Mouse (Mus musculus) large intestine, adult 2 months (tissue): ENCODE measurements around the gene Zfhx3. TPM values are rescaled to one million over a fixed set of nuclear protein-coding genes. Genes with fewer than 3 reads are reported as not detected.

ENCODE experiments used
- DNase-seq: peaks from one replicate; pipeline ENCODE4 v3.0.0-alpha.2; 2012; ENCODE audit warnings: low read depth, low spot score
- WGBS: fragments of 180-500 bp; shearing (Covaris S2); methylation state at CpG from one replicate; pipeline ENCODE4 v1.1.7; 2018; 5-methylcytosine and 5-hydroxymethylcytosine counted together
- polyA plus RNA-seq: library from polyadenylated mRNA; depleted of rRNA; stranded (reverse); fragments of >200 nt; gene quantifications from 2 replicates; pipeline ENCODE4 v1.2.3, GENCODE M21; 2012

Gene Zfhx3
- polyA plus RNA-seq, 1 experiment: 0.95 TPM

GRCm38 (mm10) chr8:108870371-108870770 lies 927.9 kb downstream of the Zfhx3 start:
- no peak for DNase-seq
- 93% methylated on average over 3 of the region's 3 CpGs for WGBS

DNA sequence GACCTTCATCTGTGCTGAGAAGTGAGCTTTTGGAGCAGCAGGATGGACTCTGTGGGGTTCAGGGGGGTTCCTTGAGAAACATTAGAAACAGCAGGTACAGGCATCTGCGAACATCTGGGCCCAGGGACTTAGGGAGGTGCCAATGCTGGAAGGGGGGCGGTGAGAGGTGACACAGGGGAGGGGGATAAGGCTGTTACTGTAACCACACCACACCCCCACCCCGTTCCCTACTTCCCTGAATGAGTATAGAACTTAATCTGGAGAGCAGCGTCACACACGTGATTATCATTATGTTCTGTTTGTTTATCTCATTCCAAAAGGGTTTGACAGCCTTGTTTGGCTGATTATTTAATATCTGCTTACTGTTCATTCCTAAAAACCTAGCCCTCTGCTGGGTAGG lies 933.3 kb downstream of the Zfhx3 start:
- 87% methylated on average over 5 of the region's 5 CpGs for WGBS

GRCm38 (mm10) chr8:108880101-108880500 lies 937.7 kb downstream of the Zfhx3 start:
- no peak for DNase-seq
- whole genome bisulfite sequencing: 53% methylated on average over 6 of the region's 6 CpGs

More for the DNA sequence above, 933.3 kb downstream of the Zfhx3 start:
- no peak for DNase-seq

GRCm38 (mm10) chr8:108881336-108881735 lies 938.9 kb downstream of the Zfhx3 start:
- DNase-seq: no peak
- WGBS: 94% methylated on average over 7 of the region's 7 CpGs

GRCm38 (mm10) chr8:108882073-108882472 lies 939.6 kb downstream of the Zfhx3 start:
- no peak for DNase-seq
- WGBS: 88% methylated on average over 9 of the region's 9 CpGs

DNA sequence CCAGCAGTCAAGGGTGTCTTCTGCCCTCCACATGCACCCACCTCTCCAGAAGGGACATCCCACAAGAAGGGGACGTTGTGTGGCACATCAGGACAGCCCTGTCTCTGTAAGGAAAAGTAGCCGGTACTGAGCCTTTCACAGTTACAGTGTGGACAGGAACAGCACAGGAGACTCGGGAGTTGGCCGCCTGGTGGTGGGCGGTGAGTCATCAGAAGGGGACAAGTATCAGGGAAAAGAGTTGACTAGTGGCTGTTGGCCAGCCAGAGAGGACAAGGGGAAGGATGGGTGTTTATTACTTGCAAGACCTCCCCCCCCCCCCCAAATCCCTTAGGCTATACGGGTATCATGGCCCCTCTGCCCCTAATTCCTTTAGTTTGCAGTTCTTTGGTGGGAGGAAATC lies 940.9 kb downstream of the Zfhx3 start:
- no peak for DNase-seq
- WGBS: 65% methylated on average over 6 of the region's 6 CpGs

DNA sequence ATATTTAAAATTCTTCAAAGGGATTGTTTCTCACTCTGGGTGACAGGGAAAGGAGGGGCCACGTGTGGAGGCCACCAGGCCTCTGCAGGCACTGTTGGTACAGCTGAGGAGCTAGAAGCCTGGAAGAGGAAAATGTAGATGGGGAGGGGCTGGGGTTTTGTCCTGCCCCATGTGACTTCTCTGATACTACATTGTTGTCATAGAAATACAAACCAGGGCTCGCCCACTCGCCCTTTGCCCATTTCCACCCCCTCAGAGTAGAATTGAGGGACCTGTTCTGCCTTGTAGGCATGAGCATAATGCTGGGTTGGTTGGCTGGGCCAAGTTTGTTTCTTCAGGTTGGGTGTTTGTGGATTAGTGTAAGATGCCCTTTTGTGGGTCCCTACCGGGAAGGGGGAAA lies 942.5 kb downstream of the Zfhx3 start:
- no peak for DNase-seq
- whole genome bisulfite sequencing: 28% methylated on average over 4 of the region's 4 CpGs

GRCm38 (mm10) chr8:108885450-108885849 lies 943.0 kb downstream of the Zfhx3 start:
- 69% methylated on average over 14 of the region's 14 CpGs for WGBS
- DNase-seq: no peak

DNA sequence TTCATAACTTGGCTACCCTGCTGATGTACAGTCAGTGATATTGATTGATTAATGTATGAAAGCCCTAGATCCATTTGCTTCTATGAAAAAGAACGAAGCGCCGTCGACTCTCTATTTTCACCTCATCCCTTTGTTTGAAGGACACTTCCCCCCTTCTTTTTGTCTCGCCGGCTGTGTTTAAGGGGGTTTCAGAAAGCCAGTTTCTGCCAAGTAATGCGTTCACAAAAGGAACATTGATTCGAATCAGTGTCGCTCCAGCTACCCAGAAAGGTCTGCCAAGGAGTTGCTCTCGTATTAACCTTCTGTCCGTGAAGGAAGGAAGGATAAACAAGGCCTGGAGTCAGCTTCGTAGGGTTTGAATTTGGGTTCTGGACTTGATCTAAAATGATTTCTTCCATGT lies 943.4 kb downstream of the Zfhx3 start:
- no peak for DNase-seq
- WGBS: 83% methylated on average over 12 of the region's 12 CpGs

DNA sequence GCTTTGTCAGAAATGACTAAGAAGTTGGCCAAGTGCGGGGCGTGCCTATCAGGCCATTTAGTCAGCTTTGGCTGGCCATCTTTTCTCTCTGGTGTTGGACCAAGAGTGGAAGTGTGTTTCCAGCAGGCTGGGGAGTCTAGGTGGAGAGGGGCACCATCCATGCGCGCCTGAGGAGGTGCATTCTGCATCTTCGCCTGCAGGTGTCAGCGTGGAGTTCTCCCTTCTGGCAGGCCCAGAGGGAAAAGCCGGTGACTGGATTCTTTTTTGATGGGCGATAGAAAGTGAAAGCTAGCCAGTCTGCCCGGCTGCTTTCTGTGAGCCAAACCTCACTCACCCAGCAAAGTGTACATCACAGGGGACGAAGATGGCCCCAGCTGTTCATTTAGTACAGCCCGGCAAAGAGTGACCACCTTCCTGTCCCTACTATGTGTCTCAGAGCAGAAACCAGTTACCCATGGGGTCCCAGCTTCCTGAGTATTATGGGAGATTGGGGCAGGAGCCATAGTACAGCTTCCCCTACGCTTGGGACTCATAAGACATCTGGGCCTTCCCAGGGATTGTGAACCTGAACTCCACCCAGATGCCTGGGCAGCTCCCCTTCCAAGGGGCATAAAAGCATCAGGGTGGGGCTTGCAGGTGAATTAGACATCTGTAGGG lies 944.3 kb downstream of the Zfhx3 start:
- DNase-seq: peak; percentile 42
- 5% methylated on average over 12 of the region's 12 CpGs for WGBS

DNA sequence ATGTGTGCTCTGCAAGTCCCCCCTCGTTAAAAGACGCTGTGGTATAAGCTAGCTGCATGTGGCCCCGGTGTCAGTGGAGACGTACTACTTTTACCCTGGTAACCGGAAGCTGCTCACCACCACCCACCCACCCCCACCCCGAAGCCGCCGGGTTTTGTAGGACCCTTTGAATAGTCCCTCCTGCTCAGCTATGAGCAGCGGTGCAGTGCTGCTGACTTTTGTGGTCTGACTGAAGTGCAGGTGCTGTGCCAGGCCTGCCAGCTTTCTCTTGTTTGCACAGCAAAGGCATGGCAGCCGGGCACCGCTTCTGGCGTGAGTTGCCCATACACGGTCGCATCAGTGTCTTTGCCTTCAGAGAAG lies 944.8 kb downstream of the Zfhx3 start:
- DNase-seq: no peak
- 35% methylated on average over 14 of the region's 14 CpGs for WGBS

GRCm38 (mm10) chr8:108887890-108888289 lies 945.4 kb downstream of the Zfhx3 start:
- 91% methylated on average over 8 of the region's 8 CpGs for WGBS

GRCm38 (mm10) chr8:108888924-108889323 lies 946.5 kb downstream of the Zfhx3 start:
- no peak for DNase-seq
- 80% methylated on average over 4 of the region's 4 CpGs for WGBS

More at GRCm38 (mm10) chr8:108887890-108888289, 945.4 kb downstream of the Zfhx3 start:
- DNase-seq: no peak

- DNase-seq: no peak
- WGBS: 92% methylated on average over 5 of the region's 5 CpGs
These were observed 947.0 kb downstream of the Zfhx3 start for GRCm38 (mm10) chr8:108889406-108889805.

- 57% methylated on average over 10 of the region's 10 CpGs for WGBS
- no peak for DNase-seq
These were observed 951.8 kb downstream of the Zfhx3 start for GRCm38 (mm10) chr8:108894287-108894686.

- no peak for DNase-seq
- 38% methylated on average over 18 of the region's 18 CpGs for WGBS
These were observed 954.3 kb downstream of the Zfhx3 start for GRCm38 (mm10) chr8:108896468-108897346.

DNA sequence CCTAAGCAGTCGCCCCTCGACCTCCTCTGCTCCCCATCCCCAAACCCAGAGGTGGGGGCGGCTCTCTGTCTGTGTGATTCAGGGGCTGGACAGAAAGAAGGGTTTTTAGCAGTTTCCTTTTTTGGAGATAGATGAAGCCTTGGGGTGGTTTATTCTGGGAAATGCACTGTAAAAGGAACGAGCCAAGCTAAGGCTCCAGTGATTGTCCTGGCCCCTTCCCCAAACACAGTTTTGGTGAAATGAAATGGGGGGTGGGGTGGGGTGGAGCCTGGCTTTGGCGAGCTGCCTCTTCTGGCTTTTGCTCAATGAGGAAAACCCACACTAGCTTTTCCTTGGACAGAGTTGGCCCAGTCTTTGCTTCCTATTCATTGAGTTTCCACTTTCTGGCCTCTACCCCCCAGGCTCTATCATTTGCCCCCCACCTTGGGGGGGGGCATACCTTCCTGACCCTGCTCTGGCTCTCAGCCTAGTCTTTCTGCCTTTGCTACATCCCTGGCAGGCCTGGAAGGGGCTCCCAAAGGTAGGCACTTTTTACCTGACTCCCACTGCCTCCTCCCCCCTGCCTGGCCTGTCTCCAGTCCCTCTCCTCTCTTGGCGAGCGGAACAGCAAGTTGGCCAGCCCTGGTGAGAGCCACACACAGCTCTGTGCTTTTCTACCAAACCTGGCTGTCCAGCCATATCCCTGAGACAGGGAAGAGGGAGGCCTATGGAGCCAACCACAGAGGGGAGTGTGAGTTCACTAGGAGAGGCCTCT lies 955.1 kb downstream of the Zfhx3 start:
- DNase-seq: no peak
- 66% methylated on average over 7 of the region's 7 CpGs for WGBS

DNA sequence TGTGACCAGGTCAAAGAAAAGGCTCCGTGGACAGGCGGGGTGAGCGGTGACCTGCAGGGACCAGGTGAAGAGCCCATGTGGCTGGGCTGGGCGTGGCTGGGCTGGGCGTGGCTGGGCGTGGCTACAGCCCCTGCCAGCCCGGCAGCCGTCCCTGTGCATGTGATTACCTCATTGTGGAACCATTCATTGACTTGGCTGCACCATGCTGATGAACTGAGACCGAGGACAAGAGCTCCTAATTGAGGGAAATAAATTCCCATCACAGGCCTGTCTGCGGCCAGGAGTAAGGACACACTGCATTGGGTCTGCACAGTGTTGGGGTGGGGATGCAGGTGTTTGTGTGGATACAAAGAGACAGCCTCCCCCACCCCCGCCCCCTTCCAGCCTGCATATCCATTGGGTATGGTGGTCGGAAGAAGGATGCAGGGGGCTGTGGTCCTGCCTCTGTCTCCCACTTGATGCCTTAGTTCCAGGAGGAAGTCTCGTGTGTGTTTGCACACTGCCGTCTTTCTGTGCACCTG lies 956.9 kb downstream of the Zfhx3 start:
- 58% methylated on average over 14 of the region's 14 CpGs for WGBS
- DNase-seq: no peak

- no peak for DNase-seq
- WGBS: 75% methylated on average over 10 of the region's 10 CpGs
These were observed 958.1 kb downstream of the Zfhx3 start for GRCm38 (mm10) chr8:108900541-108900940.

GRCm38 (mm10) chr8:108901208-108901607 lies 958.8 kb downstream of the Zfhx3 start:
- 73% methylated on average over 14 of the region's 14 CpGs for WGBS
- DNase-seq: no peak
